Mouse (Mus musculus): ENCODE measurements around the gene Amdhd2. TPM values are rescaled to one million over a fixed set of nuclear protein-coding genes. Genes with fewer than 3 reads are reported as not detected.

Amdhd2 gene
- polyA plus RNA-seq, 1 experiment from 2014 or later = 18.5 TPM

GRCm38 (mm10) chr17:24192848-24193247, 29.3 kb upstream of the Amdhd2 start:
- Histone ChIP-seq H3K27me3 (ENCODE audit: insufficient read depth, low read length) (no peaks in the 10 kb centered on the region), H3K36me3 (replicated peaks; ENCODE audit: insufficient read depth, low read length) (peaks cover 25% of the 10 kb centered on the region), H3K4me3 (ENCODE audit: low read depth, low read length) (no peak overlapping the region), H3K4me1 (ENCODE audit: insufficient read depth) (peaks cover 49% of the 10 kb centered on the region), H3K9ac (replicated peaks) (no peak overlapping the region), H3K4me2 (ENCODE audit: low read depth, low read length) (no peak overlapping the region), H3K27ac (ENCODE audit: low read depth) (peak overlapping the region; percentile 53), H3K9me3 (ENCODE audit: low read length) (no peaks in the 10 kb centered on the region)
- ATAC-seq (no peak), DNase-seq (no peak)
- TF ChIP-seq EP300 (IDR thresholded peaks at IDR 0.05; ENCODE audit: low read depth) (no peak), CTCF (IDR thresholded peaks at IDR 0.05; ENCODE audit: low read depth) (no peak)
- WGBS (ENCODE audit: insufficient replicate concordance) = 45% methylated on average over 8 of the region's 8 CpGs

GRCm38 (mm10) chr17:24191481-24191880, 27.9 kb upstream of the Amdhd2 start:
- no peak for TF ChIP-seq CTCF (IDR thresholded peaks at IDR 0.05; ENCODE audit: low read depth)
- no peaks in the 10 kb centered on the region for H3K9me3 ChIP-seq (ENCODE audit: low read length)
- no peaks in the 10 kb centered on the region for H3K27me3 ChIP-seq (ENCODE audit: insufficient read depth, low read length)
- peaks cover 20% of the 10 kb centered on the region for H3K36me3 ChIP-seq (replicated peaks; ENCODE audit: insufficient read depth, low read length)
- H3K4me1 ChIP-seq (ENCODE audit: insufficient read depth) = peaks cover 35% of the 10 kb centered on the region
- ATAC-seq = no peak
- 72% methylated on average over 4 of the region's 4 CpGs for whole genome bisulfite sequencing (ENCODE audit: insufficient replicate concordance)
- peak overlapping the region; percentile 44; the same call in 1 of the 2 replicates for H3K27ac ChIP-seq (ENCODE audit: low read depth)
- no peak overlapping the region for H3K4me3 ChIP-seq (ENCODE audit: low read depth, low read length)
- H3K9ac ChIP-seq (replicated peaks) = no peak overlapping the region
- DNase-seq = no peak
- no peak overlapping the region for H3K4me2 ChIP-seq (ENCODE audit: low read depth, low read length)

GRCm38 (mm10) chr17:24190934-24191333, 27.4 kb upstream of the Amdhd2 start:
- DNase-seq (no peak), ATAC-seq (no peak)
- no peak overlapping the region for H3K4me2 ChIP-seq (ENCODE audit: low read depth, low read length)
- no peaks in the 10 kb centered on the region for H3K9me3 ChIP-seq (ENCODE audit: low read length)
- H3K9ac ChIP-seq (replicated peaks) = no peak overlapping the region
- 74% methylated on average over 2 of the region's 2 CpGs for WGBS (ENCODE audit: insufficient replicate concordance)
- no peak overlapping the region for H3K4me3 ChIP-seq (ENCODE audit: low read depth, low read length)
- TF ChIP-seq CTCF (IDR thresholded peaks at IDR 0.05; ENCODE audit: low read depth) = no peak
- TF ChIP-seq EP300 (IDR thresholded peaks at IDR 0.05; ENCODE audit: low read depth) = no peak
- H3K27me3 ChIP-seq (ENCODE audit: insufficient read depth, low read length) = no peaks in the 10 kb centered on the region
- H3K27ac ChIP-seq (ENCODE audit: low read depth) = 0 out of 2 replicates have a peak overlapping the region, but pooled peaks have one; percentile 44
- peaks cover 35% of the 10 kb centered on the region for H3K4me1 ChIP-seq (ENCODE audit: insufficient read depth)
- peaks cover 22% of the 10 kb centered on the region for H3K36me3 ChIP-seq (replicated peaks; ENCODE audit: insufficient read depth, low read length)

GRCm38 (mm10) chr17:24174259-24174658, 10.7 kb upstream of the Amdhd2 start:
- H3K27ac ChIP-seq (ENCODE audit: low read depth) = no peak overlapping the region
- no peak overlapping the region for H3K4me2 ChIP-seq (ENCODE audit: low read depth, low read length)
- 0 out of 2 replicates have a peak, but pooled peaks cover 2% of the 10 kb centered on the region for H3K36me3 ChIP-seq (replicated peaks; ENCODE audit: insufficient read depth, low read length)
- whole genome bisulfite sequencing (ENCODE audit: insufficient replicate concordance) = 76% methylated on average over 3 of the region's 3 CpGs
- H3K9ac ChIP-seq (replicated peaks) = no peak overlapping the region
- ATAC-seq (no peak), DNase-seq (no peak)
- TF ChIP-seq EP300 (IDR thresholded peaks at IDR 0.05; ENCODE audit: low read depth) (no peak), CTCF (IDR thresholded peaks at IDR 0.05; ENCODE audit: low read depth) (no peak)
- no peak overlapping the region for H3K4me3 ChIP-seq (ENCODE audit: low read depth, low read length)
- H3K27me3 ChIP-seq (ENCODE audit: insufficient read depth, low read length) = no peaks in the 10 kb centered on the region
- peaks cover 11% of the 10 kb centered on the region for H3K4me1 ChIP-seq (ENCODE audit: insufficient read depth)
- no peaks in the 10 kb centered on the region for H3K9me3 ChIP-seq (ENCODE audit: low read length)

- H3K4me2 ChIP-seq (ENCODE audit: low read depth, low read length) = no peak overlapping the region
- peaks cover 11% of the 10 kb centered on the region for H3K4me1 ChIP-seq (ENCODE audit: insufficient read depth)
- no peak overlapping the region for H3K9ac ChIP-seq (replicated peaks)
- H3K36me3 ChIP-seq (replicated peaks; ENCODE audit: insufficient read depth, low read length) = 0 out of 2 replicates have a peak, but pooled peaks cover 2% of the 10 kb centered on the region
- DNase-seq = peak; percentile 73
- TF ChIP-seq EP300 (IDR thresholded peaks at IDR 0.05; ENCODE audit: low read depth) (no peak), CTCF (IDR thresholded peaks at IDR 0.05; ENCODE audit: low read depth) (peak; percentile 96)
- WGBS (ENCODE audit: insufficient replicate concordance) = 5% methylated on average over 3 of the region's 3 CpGs
- H3K27ac ChIP-seq (ENCODE audit: low read depth) = no peak overlapping the region
- no peaks in the 10 kb centered on the region for H3K9me3 ChIP-seq (ENCODE audit: low read length)
- H3K4me3 ChIP-seq (ENCODE audit: low read depth, low read length) = no peak overlapping the region
- no peak for ATAC-seq
- no peaks in the 10 kb centered on the region for H3K27me3 ChIP-seq (ENCODE audit: insufficient read depth, low read length)
Observed at GRCm38 (mm10) chr17:24173423-24173822, 9.9 kb upstream of the Amdhd2 start.

- Histone ChIP-seq H3K4me3 (ENCODE audit: low read depth, low read length) (no peak overlapping the region), H3K9ac (replicated peaks) (no peak overlapping the region), H3K4me1 (ENCODE audit: insufficient read depth) (peaks cover 23% of the 10 kb centered on the region), H3K27me3 (ENCODE audit: insufficient read depth, low read length) (no peaks in the 10 kb centered on the region), H3K4me2 (ENCODE audit: low read depth, low read length) (no peak overlapping the region), H3K27ac (ENCODE audit: low read depth) (peak overlapping the region; percentile 96; the same call in 1 of the 2 replicates), H3K9me3 (ENCODE audit: low read length) (no peaks in the 10 kb centered on the region), H3K36me3 (replicated peaks; ENCODE audit: insufficient read depth, low read length) (peaks cover 10% of the 10 kb centered on the region)
- WGBS (ENCODE audit: insufficient replicate concordance) = 77% methylated on average over 4 of the region's 4 CpGs
- ATAC-seq (no peak), DNase-seq (no peak)
- no peak for TF ChIP-seq CTCF (IDR thresholded peaks at IDR 0.05; ENCODE audit: low read depth)
- TF ChIP-seq EP300 (IDR thresholded peaks at IDR 0.05; ENCODE audit: low read depth) = no peak
Observed at GRCm38 (mm10) chr17:24171738-24172137, 8.2 kb upstream of the Amdhd2 start.

GRCm38 (mm10) chr17:24170729-24171128, 7.2 kb upstream of the Amdhd2 start:
- no peak for TF ChIP-seq CTCF (IDR thresholded peaks at IDR 0.05; ENCODE audit: low read depth)
- no peak for TF ChIP-seq EP300 (IDR thresholded peaks at IDR 0.05; ENCODE audit: low read depth)
- H3K4me1 ChIP-seq (ENCODE audit: insufficient read depth) = peaks cover 27% of the 10 kb centered on the region
- 42% methylated on average over 5 of the region's 5 CpGs for WGBS (ENCODE audit: insufficient replicate concordance)
- H3K27ac ChIP-seq (ENCODE audit: low read depth) = peak overlapping the region; percentile 96
- DNase-seq = no peak
- H3K27me3 ChIP-seq (ENCODE audit: insufficient read depth, low read length) = no peaks in the 10 kb centered on the region
- ATAC-seq = no peak
- H3K9me3 ChIP-seq (ENCODE audit: low read length) = no peaks in the 10 kb centered on the region
- no peak overlapping the region for H3K9ac ChIP-seq (replicated peaks)
- no peak overlapping the region for H3K4me3 ChIP-seq (ENCODE audit: low read depth, low read length)
- H3K4me2 ChIP-seq (ENCODE audit: low read depth, low read length) = peak overlapping the region; percentile 83
- H3K36me3 ChIP-seq (replicated peaks; ENCODE audit: insufficient read depth, low read length) = peaks cover 14% of the 10 kb centered on the region

Measured in liver, postnatal 0 days (tissue).